Mouse (Mus musculus): ENCODE results near the gene Zfp143. TPM values are rescaled to one million over a fixed set of nuclear protein-coding genes. Genes with fewer than 3 reads are reported as not detected.
"Not testable (repeated sequence)": the region's sequence is repeated elsewhere in the genome, so short reads cannot be mapped to it uniquely, and the experiment has no call there.

Gene Zfp143
- polyA plus RNA-seq, 1 experiment from 2014 or later, result 30.0 TPM

- Histone ChIP-seq H3K36me3 (replicated peaks) (peaks cover 15% of the 10 kb centered on the region), H3K4me3 (no peak overlapping the region), H3K4me1 (peaks cover 12% of the 10 kb centered on the region; the same call in 1 of the 2 replicates), H3K27ac (no peak overlapping the region), H3K9me3 (no peaks in the 10 kb centered on the region; the same call in 1 of the 2 replicates), H3K27me3 (ENCODE audit: poor library complexity, severe bottlenecking) (no peaks in the 10 kb centered on the region)
- WGBS, result 78% methylated on average over 5 of the region's 5 CpGs
- no peak for DNase-seq (ENCODE audit: extremely low spot score, low spot score)
These were observed 40.2 kb downstream of the Zfp143 start for GRCm38 (mm10) chr7:110101266-110101665.

- peaks cover 22% of the 10 kb centered on the region for H3K4me1 ChIP-seq
- H3K36me3 ChIP-seq (replicated peaks), result no peaks in the 10 kb centered on the region
- no peaks in the 10 kb centered on the region for H3K27me3 ChIP-seq (ENCODE audit: poor library complexity, severe bottlenecking)
- H3K9me3 ChIP-seq, result no peaks in the 10 kb centered on the region
- H3K27ac ChIP-seq, result no peak overlapping the region
- no peak overlapping the region for H3K4me3 ChIP-seq
- DNase-seq (ENCODE audit: extremely low spot score, low spot score), result no peak
- WGBS, result 83% methylated on average over 5 of the region's 5 CpGs
These were observed 44.0 kb downstream of the Zfp143 start for GRCm38 (mm10) chr7:110105041-110105440.

- Histone ChIP-seq H3K9me3 (no peaks in the 10 kb centered on the region), H3K36me3 (replicated peaks) (no peaks in the 10 kb centered on the region), H3K27me3 (ENCODE audit: poor library complexity, severe bottlenecking) (no peaks in the 10 kb centered on the region), H3K4me1 (peaks cover 14% of the 10 kb centered on the region), H3K4me3 (no peak overlapping the region), H3K27ac (no peak overlapping the region)
- 78% methylated on average over 3 of the region's 3 CpGs for WGBS
- DNase-seq (ENCODE audit: extremely low spot score, low spot score), result no peak
These were observed 45.6 kb downstream of the Zfp143 start for GRCm38 (mm10) chr7:110106633-110107032.

- not testable (repeated sequence) for H3K4me3 ChIP-seq; H3K36me3 ChIP-seq (replicated peaks); DNase-seq (ENCODE audit: extremely low spot score, low spot score); H3K9me3 ChIP-seq; H3K27ac ChIP-seq; H3K27me3 ChIP-seq (ENCODE audit: poor library complexity, severe bottlenecking)
- peaks cover 14% of the 10 kb centered on the region for H3K4me1 ChIP-seq
- 91% methylated on average over 3 of the region's 3 CpGs for WGBS
These were observed 47.5 kb downstream of the Zfp143 start for GRCm38 (mm10) chr7:110108524-110108923.

- H3K27ac ChIP-seq, result peak overlapping the region; percentile 69
- peaks cover 14% of the 10 kb centered on the region for H3K4me1 ChIP-seq
- H3K9me3 ChIP-seq, result no peaks in the 10 kb centered on the region
- H3K4me3 ChIP-seq, result peak overlapping the region; percentile 3; the same call in 1 of the 2 replicates
- no peaks in the 10 kb centered on the region for H3K27me3 ChIP-seq (ENCODE audit: poor library complexity, severe bottlenecking)
- WGBS, result 20% methylated on average over 11 of the region's 11 CpGs
- no peaks in the 10 kb centered on the region for H3K36me3 ChIP-seq (replicated peaks)
- DNase-seq (ENCODE audit: extremely low spot score, low spot score), result no peak
These were observed 48.1 kb downstream of the Zfp143 start for GRCm38 (mm10) chr7:110108967-110109610.

GRCm38 (mm10) chr7:110110061-110110656 is 49.1 kb downstream of the Zfp143 start:
- WGBS, result 68% methylated on average over 4 of the region's 4 CpGs

GRCm38 (mm10) chr7:110114699-110115098 is 53.7 kb downstream of the Zfp143 start:
- no peaks in the 10 kb centered on the region for H3K27me3 ChIP-seq (ENCODE audit: poor library complexity, severe bottlenecking)
- H3K27ac ChIP-seq, result no peak overlapping the region
- no peaks in the 10 kb centered on the region for H3K9me3 ChIP-seq
- no peak for DNase-seq (ENCODE audit: extremely low spot score, low spot score)
- peaks cover 7% of the 10 kb centered on the region for H3K4me1 ChIP-seq
- 69% methylated on average over 5 of the region's 5 CpGs for WGBS
- no peak overlapping the region for H3K4me3 ChIP-seq
- no peaks in the 10 kb centered on the region for H3K36me3 ChIP-seq (replicated peaks)

More at GRCm38 (mm10) chr7:110110061-110110656, 49.1 kb downstream of the Zfp143 start:
- Histone ChIP-seq H3K4me1 (peaks cover 14% of the 10 kb centered on the region), H3K36me3 (replicated peaks) (no peaks in the 10 kb centered on the region), H3K4me3 (no peak overlapping the region), H3K9me3 (no peaks in the 10 kb centered on the region), H3K27me3 (ENCODE audit: poor library complexity, severe bottlenecking) (no peaks in the 10 kb centered on the region), H3K27ac (no peak overlapping the region)
- no peak for DNase-seq (ENCODE audit: extremely low spot score, low spot score)

- Histone ChIP-seq H3K27me3 (ENCODE audit: poor library complexity, severe bottlenecking) (no peaks in the 10 kb centered on the region), H3K4me3 (no peak overlapping the region), H3K4me1 (peaks cover 14% of the 10 kb centered on the region), H3K9me3 (no peaks in the 10 kb centered on the region), H3K36me3 (replicated peaks) (no peaks in the 10 kb centered on the region), H3K27ac (no peak overlapping the region)
- WGBS, result 52% methylated on average over 1 of the region's 1 CpGs
- no peak for DNase-seq (ENCODE audit: extremely low spot score, low spot score)
These were observed 55.8 kb downstream of the Zfp143 start for GRCm38 (mm10) chr7:110116731-110117291.

GRCm38 (mm10) chr7:110118448-110118847 is 57.4 kb downstream of the Zfp143 start:
- no peaks in the 10 kb centered on the region for H3K27me3 ChIP-seq (ENCODE audit: poor library complexity, severe bottlenecking)
- no peak overlapping the region for H3K27ac ChIP-seq
- no peaks in the 10 kb centered on the region for H3K9me3 ChIP-seq
- DNase-seq (ENCODE audit: extremely low spot score, low spot score), result no peak
- peaks cover 14% of the 10 kb centered on the region for H3K4me1 ChIP-seq
- WGBS, result 88% methylated on average over 2 of the region's 2 CpGs
- H3K36me3 ChIP-seq (replicated peaks), result no peaks in the 10 kb centered on the region; the same call in 1 of the 2 replicates
- no peak overlapping the region for H3K4me3 ChIP-seq

GRCm38 (mm10) chr7:110120157-110120784 is 59.3 kb downstream of the Zfp143 start:
- Histone ChIP-seq H3K9me3 (no peaks in the 10 kb centered on the region), H3K27me3 (ENCODE audit: poor library complexity, severe bottlenecking) (no peaks in the 10 kb centered on the region), H3K27ac (no peak overlapping the region), H3K4me1 (peaks cover 32% of the 10 kb centered on the region), H3K36me3 (replicated peaks) (peaks cover 12% of the 10 kb centered on the region), H3K4me3 (peak overlapping the region; percentile 98)
- 91% methylated on average over 2 of the region's 2 CpGs for WGBS
- no peak for DNase-seq (ENCODE audit: extremely low spot score, low spot score)

GRCm38 (mm10) chr7:110121162-110121515 is 60.1 kb downstream of the Zfp143 start:
- no peaks in the 10 kb centered on the region for H3K9me3 ChIP-seq
- peak overlapping the region; percentile 98 for H3K27ac ChIP-seq
- no peak for DNase-seq (ENCODE audit: extremely low spot score, low spot score)
- H3K36me3 ChIP-seq (replicated peaks), result peaks cover 19% of the 10 kb centered on the region
- peak overlapping the region; percentile 98 for H3K4me3 ChIP-seq
- no peaks in the 10 kb centered on the region for H3K27me3 ChIP-seq (ENCODE audit: poor library complexity, severe bottlenecking)
- 3% methylated on average over 9 of the region's 9 CpGs for WGBS
- H3K4me1 ChIP-seq, result peaks cover 32% of the 10 kb centered on the region

GRCm38 (mm10) chr7:110121516-110122288 is 60.7 kb downstream of the Zfp143 start, which contains the start of gene Wee1:
Wee1 (plus strand) TSS chr7:110122046.
- Histone ChIP-seq H3K27me3 (ENCODE audit: poor library complexity, severe bottlenecking) (no peaks in the 10 kb centered on the region), H3K9me3 (no peaks in the 10 kb centered on the region), H3K27ac (peak within 1 kb of the TSS; percentile 98), H3K4me1 (peaks cover 30% of the 10 kb centered on the region), H3K4me3 (peak within 1 kb of the TSS; percentile 98), H3K36me3 (replicated peaks) (peaks cover 24% of the 10 kb centered on the region)
- under 1% methylated on average over 81 of the region's 81 CpGs for WGBS
- peak; percentile 98 for DNase-seq (ENCODE audit: extremely low spot score, low spot score)

Data from forebrain, embryonic 10.5 days (tissue).